Mouse (Mus musculus) midbrain, embryonic 10.5 days (tissue): ENCODE measurements around the gene Acsl5. TPM values are rescaled to one million over a fixed set of nuclear protein-coding genes. Genes with fewer than 3 reads are reported as not detected.

Experiments used
- DNase-seq: peaks from one replicate; pipeline ENCODE4 v3.0.0-alpha.2; 2017; ENCODE audit warnings: low spot score
- H3K27ac ChIP-seq: fragments of 300-500 bp; sonication (generic); replicated peaks from 2 replicates; pipeline ENCODE4 v1.5.1; 2016; ENCODE audit warnings: mild to moderate bottlenecking
- H3K27me3 ChIP-seq: fragments of 300-500 bp; sonication (generic); 2 replicates; pipeline ENCODE4 v1.6.1; 2016; ENCODE audit warnings: low read depth, mild to moderate bottlenecking; ENCODE audit not compliant: poor library complexity, severe bottlenecking
- H3K36me3 ChIP-seq: fragments of 300-500 bp; sonication (generic); 2 replicates; pipeline ENCODE4 v1.6.1; 2016; ENCODE audit warnings: mild to moderate bottlenecking, moderate library complexity
- H3K4me1 ChIP-seq: fragments of 300-500 bp; sonication (generic); 2 replicates; pipeline ENCODE4 v1.6.1; 2016
- H3K4me3 ChIP-seq: fragments of 300-500 bp; sonication (generic); 2 replicates; pipeline ENCODE4 v1.5.1; 2016; ENCODE audit warnings: mild to moderate bottlenecking, moderate library complexity
- H3K9me3 ChIP-seq: fragments of 300-500 bp; sonication (generic); replicated peaks from 2 replicates; pipeline ENCODE4 v1.6.1; 2016; ENCODE audit warnings: mild to moderate bottlenecking
- whole genome bisulfite sequencing: fragments of 180-500 bp; shearing (Covaris S2); methylation state at CpG from one replicate; pipeline ENCODE4 v1.1.7; 2016; 5-methylcytosine and 5-hydroxymethylcytosine counted together
- polyA plus RNA-seq: library from polyadenylated mRNA; unstranded; fragments of >200 nt; fragmentation: Nextera tagmentation; extraction: Ambion mirVana; gene quantifications from 2 replicates; pipeline ENCODE4 v1.2.1, GENCODE M21; 2016

Gene Acsl5
- polyA plus RNA-seq, 1 experiment from 2014 or later, result 18.5 TPM

- WGBS, result 90% methylated on average over 3 of the region's 3 CpGs
- Histone ChIP-seq H3K4me3 (no peak overlapping the region), H3K36me3 (peaks cover 61% of the 10 kb centered on the region), H3K27me3 (no peaks in the 10 kb centered on the region), H3K9me3 (no peaks in the 10 kb centered on the region), H3K27ac (no peak overlapping the region), H3K4me1 (peaks cover 7% of the 10 kb centered on the region)
- no peak for DNase-seq
These were observed 43.8 kb downstream of the Acsl5 start for GRCm38 (mm10) chr19:55295556-55295955.

GRCm38 (mm10) chr19:55296301-55296700, 44.6 kb downstream of the Acsl5 start:
- Histone ChIP-seq H3K4me1 (peaks cover 7% of the 10 kb centered on the region), H3K36me3 (peaks cover 69% of the 10 kb centered on the region), H3K27ac (no peak overlapping the region), H3K9me3 (no peaks in the 10 kb centered on the region), H3K4me3 (no peak overlapping the region), H3K27me3 (no peaks in the 10 kb centered on the region)
- 95% methylated on average over 2 of the region's 2 CpGs for WGBS
- no peak for DNase-seq

GRCm38 (mm10) chr19:55297489-55297888, 45.8 kb downstream of the Acsl5 start:
- Histone ChIP-seq H3K27me3 (no peaks in the 10 kb centered on the region), H3K27ac (no peak overlapping the region), H3K4me1 (peaks cover 7% of the 10 kb centered on the region), H3K9me3 (no peaks in the 10 kb centered on the region), H3K36me3 (peaks cover 81% of the 10 kb centered on the region), H3K4me3 (no peak overlapping the region)
- no peak for DNase-seq
- 92% methylated on average over 2 of the region's 2 CpGs for WGBS

- 90% methylated on average over 5 of the region's 5 CpGs for WGBS
- peaks cover 6% of the 10 kb centered on the region for H3K4me1 ChIP-seq
- H3K27me3 ChIP-seq, result no peaks in the 10 kb centered on the region
- H3K4me3 ChIP-seq, result no peak overlapping the region
- no peaks in the 10 kb centered on the region for H3K9me3 ChIP-seq
- no peak for DNase-seq
- peaks cover 86% of the 10 kb centered on the region for H3K36me3 ChIP-seq
- no peak overlapping the region for H3K27ac ChIP-seq
These were observed 46.2 kb downstream of the Acsl5 start for GRCm38 (mm10) chr19:55297961-55298360.

GRCm38 (mm10) chr19:55299378-55299777, 47.6 kb downstream of the Acsl5 start:
- no peaks in the 10 kb centered on the region for H3K9me3 ChIP-seq
- H3K4me1 ChIP-seq, result no peaks in the 10 kb centered on the region
- H3K4me3 ChIP-seq, result no peak overlapping the region
- peaks cover 97% of the 10 kb centered on the region for H3K36me3 ChIP-seq
- H3K27ac ChIP-seq, result no peak overlapping the region
- no peak for DNase-seq
- no peaks in the 10 kb centered on the region for H3K27me3 ChIP-seq
- WGBS, result 93% methylated on average over 1 of the region's 1 CpGs

GRCm38 (mm10) chr19:55300525-55300924, 48.8 kb downstream of the Acsl5 start:
- Histone ChIP-seq H3K36me3 (peaks cover 94% of the 10 kb centered on the region), H3K9me3 (no peaks in the 10 kb centered on the region), H3K27me3 (no peaks in the 10 kb centered on the region), H3K4me3 (no peak overlapping the region), H3K4me1 (no peaks in the 10 kb centered on the region), H3K27ac (no peak overlapping the region)
- no peak for DNase-seq
- WGBS, result 95% methylated on average over 3 of the region's 3 CpGs

GRCm38 (mm10) chr19:55305024-55305423, 53.3 kb downstream of the Acsl5 start:
- Histone ChIP-seq H3K4me3 (no peak overlapping the region), H3K27me3 (no peaks in the 10 kb centered on the region), H3K27ac (no peak overlapping the region), H3K36me3 (peaks cover 92% of the 10 kb centered on the region), H3K4me1 (no peaks in the 10 kb centered on the region), H3K9me3 (no peaks in the 10 kb centered on the region)
- no peak for DNase-seq

- H3K4me3 ChIP-seq, result no peak overlapping the region
- 95% methylated on average over 8 of the region's 8 CpGs for WGBS
These were observed 60.1 kb downstream of the Acsl5 start for GRCm38 (mm10) chr19:55311874-55312273.

GRCm38 (mm10) chr19:55313649-55314048, 61.9 kb downstream of the Acsl5 start:
- Histone ChIP-seq H3K36me3 (peaks cover 46% of the 10 kb centered on the region), H3K27ac (no peak overlapping the region), H3K27me3 (no peaks in the 10 kb centered on the region), H3K4me3 (no peak overlapping the region), H3K4me1 (peaks cover 41% of the 10 kb centered on the region), H3K9me3 (no peaks in the 10 kb centered on the region)
- DNase-seq, result no peak
- 98% methylated on average over 2 of the region's 2 CpGs for WGBS

More at GRCm38 (mm10) chr19:55311874-55312273, 60.1 kb downstream of the Acsl5 start:
- H3K36me3 ChIP-seq, result peaks cover 62% of the 10 kb centered on the region
- no peaks in the 10 kb centered on the region for H3K27me3 ChIP-seq
- DNase-seq, result no peak
- no peaks in the 10 kb centered on the region for H3K9me3 ChIP-seq
- H3K4me1 ChIP-seq, result peaks cover 31% of the 10 kb centered on the region
- H3K27ac ChIP-seq, result no peak overlapping the region

- peak; percentile 84 for DNase-seq
- 0% methylated on average over 60 of the region's 60 CpGs for WGBS
- Histone ChIP-seq H3K36me3 (peaks cover 26% of the 10 kb centered on the region), H3K4me1 (peaks cover 41% of the 10 kb centered on the region), H3K9me3 (no peaks in the 10 kb centered on the region), H3K4me3 (peak within 1 kb of the TSS; percentile 80), H3K27ac (peak within 1 kb of the TSS; percentile 91), H3K27me3 (no peaks in the 10 kb centered on the region)
These were observed 63.8 kb downstream of the Acsl5 start, which contains the start of gene Zdhhc6 for GRCm38 (mm10) chr19:55315452-55316108. Gene Zdhhc6 (minus strand): TSS chr19:55316032.

GRCm38 (mm10) chr19:55316109-55316714, 64.5 kb downstream of the Acsl5 start, which contains the start of gene Vti1a:
Gene Vti1a (plus strand): TSS chr19:55316295.
- peak within 1 kb of the TSS; percentile 91 for H3K27ac ChIP-seq
- H3K4me1 ChIP-seq, result peaks cover 41% of the 10 kb centered on the region
- H3K9me3 ChIP-seq, result no peaks in the 10 kb centered on the region
- H3K27me3 ChIP-seq, result no peaks in the 10 kb centered on the region
- H3K36me3 ChIP-seq, result peaks cover 20% of the 10 kb centered on the region
- WGBS, result under 1% methylated on average over 48 of the region's 48 CpGs
- peak within 1 kb of the TSS; percentile 80 for H3K4me3 ChIP-seq
- peak; percentile 87 for DNase-seq

GRCm38 (mm10) chr19:55316901-55317300, 65.2 kb downstream of the Acsl5 start:
- WGBS, result 64% methylated on average over 10 of the region's 10 CpGs
- H3K27ac ChIP-seq, result no peak overlapping the region
- peaks cover 13% of the 10 kb centered on the region for H3K36me3 ChIP-seq
- no peaks in the 10 kb centered on the region for H3K9me3 ChIP-seq
- H3K4me1 ChIP-seq, result peaks cover 41% of the 10 kb centered on the region
- DNase-seq, result no peak
- no peaks in the 10 kb centered on the region for H3K27me3 ChIP-seq
- peak overlapping the region; percentile 80 for H3K4me3 ChIP-seq

GRCm38 (mm10) chr19:55319036-55319435, 67.3 kb downstream of the Acsl5 start:
- peaks cover 30% of the 10 kb centered on the region for H3K4me1 ChIP-seq
- no peak for DNase-seq
- no peaks in the 10 kb centered on the region for H3K27me3 ChIP-seq
- H3K4me3 ChIP-seq, result no peak overlapping the region
- H3K9me3 ChIP-seq, result no peaks in the 10 kb centered on the region
- H3K27ac ChIP-seq, result no peak overlapping the region
- 84% methylated on average over 3 of the region's 3 CpGs for WGBS
- peaks cover 19% of the 10 kb centered on the region for H3K36me3 ChIP-seq
